Mouse (Mus musculus) heart, adult 2 months (tissue): ENCODE results near the gene Mxd3.

ENCODE experiments used
- CTCF ChIP-seq: fragments of 200-600 bp; IDR thresholded peaks from 2 replicates; pipeline ENCODE4 v1.8.1; 2022; ENCODE audit warnings: antibody characterized with exemption, mild to moderate bottlenecking, moderate library complexity
- EP300 ChIP-seq: fragments of 200-500 bp; IDR thresholded peaks from 2 replicates; pipeline ENCODE4 v1.6.1; 2011; ENCODE audit warnings: low read depth, low read length, control low read depth; ENCODE audit not compliant: insufficient read depth
- POLR2A ChIP-seq: fragments of 200-500 bp; IDR thresholded peaks from 2 replicates; pipeline ENCODE4 v1.6.1; 2011; ENCODE audit warnings: mild to moderate bottlenecking, low read depth, low read length, control low read depth; ENCODE audit not compliant: insufficient read depth

- TF ChIP-seq POLR2A (no peak), CTCF (no peak), EP300 (no peak)
Measured at GRCm38 (mm10) chr13:55277646-55278045, 52.0 kb downstream of the Mxd3 start.
